Mouse (Mus musculus) intestine, embryonic 14.5 days (tissue): ENCODE data around the gene Pofut1. TPM values are rescaled to one million over a fixed set of nuclear protein-coding genes. Genes with fewer than 3 reads are reported as not detected.

ENCODE experiments used
- ATAC-seq: fragments of 200-750 bp; cut with Nextera tagmentation; replicated peaks from 2 replicates; pipeline ENCODE4 v1.8.0; 2017; ENCODE audit warnings: low read depth, moderate number of reproducible peaks, moderate TSS enrichment, moderate library complexity; ENCODE audit not compliant: low FRiP score, low TSS enrichment
- DNase-seq: peaks from one replicate; pipeline ENCODE4 v3.0.0-alpha.2; 2018; ENCODE audit warnings: low spot score
- H3K27ac ChIP-seq: fragments of 300-500 bp; sonication (generic); 2 replicates; pipeline ENCODE4 v1.5.1; 2014; ENCODE audit warnings: low read depth, mild to moderate bottlenecking, control low read depth
- H3K27me3 ChIP-seq: fragments of 300-500 bp; sonication (generic); replicated peaks from 2 replicates; pipeline ENCODE4 v1.6.1; 2014; ENCODE audit warnings: low read length, control low read depth; ENCODE audit not compliant: control insufficient read depth, insufficient read depth
- H3K36me3 ChIP-seq: fragments of 300-500 bp; sonication (generic); 2 replicates; pipeline ENCODE4 v1.6.1; 2014; ENCODE audit warnings: low read length, control low read depth; ENCODE audit not compliant: control insufficient read depth, insufficient read depth
- H3K4me1 ChIP-seq: fragments of 300-500 bp; sonication (generic); replicated peaks from 2 replicates; pipeline ENCODE4 v1.6.1; 2014; ENCODE audit warnings: low read length, control low read depth, mixed read lengths; ENCODE audit not compliant: control insufficient read depth, insufficient read depth
- H3K4me2 ChIP-seq: fragments of 300-500 bp; sonication (generic); 2 replicates; pipeline ENCODE4 v1.6.1; 2014; ENCODE audit warnings: low read length
- H3K4me3 ChIP-seq: fragments of 300-500 bp; sonication (generic); 2 replicates; pipeline ENCODE4 v1.5.1; 2014; ENCODE audit warnings: low read depth, low read length, control low read depth, mixed read lengths
- H3K9ac ChIP-seq: fragments of 300-500 bp; sonication (generic); 2 replicates; pipeline ENCODE4 v1.6.1; 2014; ENCODE audit warnings: mild to moderate bottlenecking, low read length
- H3K9me3 ChIP-seq: fragments of 300-500 bp; sonication (generic); 2 replicates; pipeline ENCODE4 v1.6.1; 2016; ENCODE audit warnings: low read length, control low read depth; ENCODE audit not compliant: control insufficient read depth
- WGBS: fragments of 180-500 bp; shearing (Covaris S2); extraction: QIAGEN DNeasy Blood & Tissue Kit; methylation state at CpG from one replicate; pipeline ENCODE4 v1.1.7; 2014; 5-methylcytosine and 5-hydroxymethylcytosine counted together
- polyA plus RNA-seq: library from polyadenylated mRNA; unstranded; fragments of >200 nt; fragmentation: Nextera tagmentation; extraction: Ambion mirVana; gene quantifications from 2 replicates; pipeline ENCODE4 v1.2.1, GENCODE M21; 2014

Pofut1 gene
- polyA plus RNA-seq, 1 experiment from 2014 or later = 14.1 TPM

- Histone ChIP-seq H3K36me3 (no peaks in the 10 kb centered on the region), H3K9ac (no peak overlapping the region), H3K4me2 (no peak overlapping the region), H3K4me1 (no peaks in the 10 kb centered on the region), H3K27me3 (no peaks in the 10 kb centered on the region), H3K27ac (no peak overlapping the region), H3K4me3 (no peak overlapping the region), H3K9me3 (no peaks in the 10 kb centered on the region)
- WGBS = 72% methylated on average over 7 of the region's 7 CpGs
- ATAC-seq (no peak), DNase-seq (no peak)
These were observed 67.3 kb downstream of the Pofut1 start for GRCm38 (mm10) chr2:153308586-153308985.

DNA sequence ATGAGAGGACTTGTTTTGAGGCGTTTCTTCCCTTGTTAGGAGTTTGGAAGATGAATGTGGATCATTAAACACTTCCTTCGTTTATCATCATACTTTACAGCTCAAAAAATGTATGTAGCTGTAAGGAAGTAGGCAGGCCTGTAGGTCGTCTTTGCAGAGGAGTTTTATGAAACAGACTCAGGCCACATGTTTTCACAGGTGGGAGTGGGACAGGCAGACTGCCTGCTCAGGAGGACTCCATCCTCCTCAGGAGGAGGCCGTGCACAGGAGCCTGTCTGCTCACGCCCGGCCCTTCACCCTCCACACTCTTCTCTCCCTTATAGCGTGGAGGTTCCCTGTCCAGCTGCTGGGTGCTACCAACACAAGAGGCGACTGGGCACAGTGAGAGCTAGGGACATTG is 67.8 kb downstream of the Pofut1 start:
- Histone ChIP-seq H3K36me3 (no peaks in the 10 kb centered on the region), H3K27me3 (no peaks in the 10 kb centered on the region), H3K9ac (no peak overlapping the region), H3K9me3 (no peaks in the 10 kb centered on the region), H3K27ac (no peak overlapping the region), H3K4me3 (no peak overlapping the region), H3K4me2 (no peak overlapping the region), H3K4me1 (no peaks in the 10 kb centered on the region)
- WGBS = 62% methylated on average over 8 of the region's 8 CpGs
- DNase-seq (no peak), ATAC-seq (no peak)

DNA sequence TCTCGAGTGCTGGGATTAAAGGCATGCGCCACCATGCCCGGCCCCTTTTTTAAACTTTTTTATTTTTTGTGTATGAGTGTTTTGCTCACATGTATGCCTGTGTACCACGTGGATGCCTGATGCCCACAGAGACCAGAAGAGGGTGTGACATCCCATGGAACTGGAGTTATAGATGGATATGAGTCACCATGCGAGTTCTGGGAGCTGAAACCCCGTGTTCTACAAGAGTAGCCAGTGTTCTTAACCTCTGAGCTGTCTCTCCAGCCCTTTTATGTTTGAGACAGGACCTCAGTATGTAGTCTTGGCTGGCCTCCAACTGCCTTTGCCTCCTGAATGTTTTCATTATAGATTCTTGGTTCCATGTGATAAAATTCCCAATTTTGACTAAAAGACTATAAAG is 68.9 kb downstream of the Pofut1 start:
- no peak for ATAC-seq
- no peaks in the 10 kb centered on the region for H3K36me3 ChIP-seq
- H3K9me3 ChIP-seq = no peaks in the 10 kb centered on the region
- H3K4me1 ChIP-seq = no peaks in the 10 kb centered on the region
- no peak overlapping the region for H3K9ac ChIP-seq
- H3K4me3 ChIP-seq = no peak overlapping the region
- no peak overlapping the region for H3K4me2 ChIP-seq
- no peak overlapping the region for H3K27ac ChIP-seq
- WGBS = 82% methylated on average over 6 of the region's 6 CpGs
- no peaks in the 10 kb centered on the region for H3K27me3 ChIP-seq
- no peak for DNase-seq

- Histone ChIP-seq H3K9ac (no peak overlapping the region), H3K36me3 (peaks cover 15% of the 10 kb centered on the region), H3K27me3 (no peaks in the 10 kb centered on the region), H3K4me1 (no peaks in the 10 kb centered on the region), H3K4me2 (no peak overlapping the region), H3K27ac (no peak overlapping the region), H3K9me3 (no peaks in the 10 kb centered on the region), H3K4me3 (no peak overlapping the region)
- DNase-seq (no peak), ATAC-seq (no peak)
- 88% methylated on average over 9 of the region's 9 CpGs for WGBS
These were observed 71.6 kb downstream of the Pofut1 start for GRCm38 (mm10) chr2:153312884-153313283.

- WGBS = 91% methylated on average over 4 of the region's 4 CpGs
These were observed 77.1 kb downstream of the Pofut1 start for GRCm38 (mm10) chr2:153318408-153318807.

DNA sequence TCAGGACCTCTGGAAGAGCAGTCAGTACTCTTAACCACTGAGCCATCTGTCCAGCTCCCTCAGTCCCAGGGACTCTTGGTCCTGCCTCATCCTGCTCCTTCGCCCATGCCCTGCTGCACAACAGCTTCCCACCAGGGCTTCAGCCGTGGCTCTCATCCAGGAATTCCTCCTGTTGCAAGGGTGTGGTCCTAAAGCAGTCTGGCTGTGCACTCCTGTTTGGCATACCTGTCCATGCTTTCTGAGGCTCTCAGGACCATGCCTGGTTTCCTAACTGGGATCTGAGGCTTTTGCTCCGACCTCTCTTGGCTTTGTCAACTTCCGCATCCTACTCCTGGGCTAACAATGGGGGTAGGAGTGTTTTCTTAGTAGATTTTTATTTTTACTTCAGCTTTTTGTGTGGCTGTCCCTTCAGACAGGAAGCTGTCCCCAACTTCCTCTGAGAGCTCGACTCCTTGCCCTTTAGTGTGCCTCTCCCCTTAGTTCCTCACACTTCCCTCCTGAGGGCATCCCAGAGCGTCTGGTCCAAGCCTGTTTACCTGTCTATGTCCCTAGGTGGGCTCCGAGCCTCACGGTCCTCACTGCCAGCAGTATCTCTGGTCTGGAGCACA is 77.8 kb downstream of the Pofut1 start:
- no peak overlapping the region for H3K4me3 ChIP-seq
- WGBS = 78% methylated on average over 8 of the region's 8 CpGs
- H3K4me2 ChIP-seq = no peak overlapping the region
- DNase-seq (no peak), ATAC-seq (no peak)
- H3K27ac ChIP-seq = no peak overlapping the region
- no peaks in the 10 kb centered on the region for H3K27me3 ChIP-seq
- H3K4me1 ChIP-seq = no peaks in the 10 kb centered on the region
- H3K9me3 ChIP-seq = no peaks in the 10 kb centered on the region
- H3K36me3 ChIP-seq = peaks cover 56% of the 10 kb centered on the region
- no peak overlapping the region for H3K9ac ChIP-seq

More at GRCm38 (mm10) chr2:153318408-153318807, 77.1 kb downstream of the Pofut1 start:
- no peaks in the 10 kb centered on the region for H3K9me3 ChIP-seq
- H3K27me3 ChIP-seq = no peaks in the 10 kb centered on the region
- peaks cover 49% of the 10 kb centered on the region for H3K36me3 ChIP-seq
- no peak overlapping the region for H3K27ac ChIP-seq
- ATAC-seq = no peak
- no peak overlapping the region for H3K4me3 ChIP-seq
- H3K4me1 ChIP-seq = no peaks in the 10 kb centered on the region
- H3K9ac ChIP-seq = no peak overlapping the region
- DNase-seq = no peak
- H3K4me2 ChIP-seq = no peak overlapping the region

Other genes starting within 250 kb of the Pofut1 start
- 53.9 and 59.6 TPM in 2 replicates for gene Pdrg1, start 226.1 kb upstream of the Pofut1 start, polyA plus RNA-seq
- 0.08 TPM in 1 of 2 replicates, not detected in the other for gene Xkr7, start 209.7 kb upstream of the Pofut1 start, polyA plus RNA-seq
- gene Ccm2l, start 175.6 kb upstream of the Pofut1 start, polyA plus RNA-seq = 1.4 and 2.4 TPM in 2 replicates
- 4.5 and 4.7 TPM in 2 replicates for gene Hck, start 133.1 kb upstream of the Pofut1 start, polyA plus RNA-seq
- gene Tm9sf4, start 80.2 kb upstream of the Pofut1 start, polyA plus RNA-seq = 86.8 and 93.7 TPM in 2 replicates
- gene Tspyl3, start 16.1 kb upstream of the Pofut1 start, polyA plus RNA-seq = 9.6 and 11.3 TPM in 2 replicates
- gene Plagl2, start 107 bp upstream of the Pofut1 start, polyA plus RNA-seq = 45.1 and 49.2 TPM in 2 replicates
- 5.5 and 6.6 TPM in 2 replicates for gene Kif3b, start 49.9 kb downstream of the Pofut1 start, polyA plus RNA-seq
- gene Asxl1, start 104.3 kb downstream of the Pofut1 start, polyA plus RNA-seq = 15.6 and 17.0 TPM in 2 replicates